Mouse (Mus musculus): ENCODE measurements around the gene Cfap73. TPM values are rescaled to one million over a fixed set of nuclear protein-coding genes. Genes with fewer than 3 reads are reported as not detected.

The Cfap73 gene
- total and polyA plus RNA-seq, 3 experiments, result 0.25 TPM; not detected in 2

DNA sequence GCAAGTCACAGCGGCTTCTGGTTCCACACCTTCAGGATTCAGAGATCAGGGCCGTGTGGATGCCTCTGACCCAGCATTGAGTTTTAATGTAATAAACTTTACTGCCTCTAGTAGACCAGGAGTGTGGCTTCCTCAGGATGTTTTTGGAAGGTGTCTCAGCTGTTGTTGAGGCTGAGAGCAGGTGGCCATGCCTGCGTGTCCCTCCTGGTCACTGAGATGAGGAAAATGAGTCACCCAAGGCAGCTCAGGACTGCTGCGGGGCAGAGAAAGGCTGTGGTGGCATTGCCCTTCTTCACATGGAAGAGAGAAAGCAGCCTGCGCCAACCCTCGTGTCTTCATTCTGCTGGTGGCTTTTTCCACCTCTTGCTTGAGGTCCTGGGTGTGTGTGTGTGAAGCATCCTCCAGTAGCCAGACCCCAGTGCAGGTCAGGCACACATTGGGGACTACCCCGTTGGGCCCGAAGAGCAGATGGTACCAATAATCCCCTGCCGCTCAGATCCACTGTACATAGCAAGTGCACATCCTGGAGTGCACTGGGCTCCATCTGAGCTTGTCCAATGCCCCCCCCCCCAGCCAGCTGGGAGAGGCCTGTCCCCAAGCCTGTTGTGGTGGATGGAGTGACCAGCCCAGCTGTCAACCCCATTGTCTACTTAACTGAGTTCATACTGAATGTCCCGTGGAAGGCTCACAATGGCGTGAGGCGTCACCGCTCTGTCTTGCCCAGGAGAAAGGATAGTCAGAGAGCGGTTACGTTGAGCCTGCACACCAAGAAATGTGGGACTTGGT, 6.3 kb downstream of the Cfap73 start:
- no peak overlapping the region for H3K27ac ChIP-seq (ENCODE audit: control insufficient read depth, low read depth, low read length)
- no peaks in the 10 kb centered on the region for H3K27me3 ChIP-seq (ENCODE audit: control insufficient read depth in 1 of 2, insufficient read depth in 2 of 2, low read length in 2 of 2)
- H3K9me3 ChIP-seq (replicated peaks; ENCODE audit: insufficient read depth, low read length), result no peaks in the 10 kb centered on the region
- H3K4me3 ChIP-seq (ENCODE audit: control insufficient read depth in 1 of 2, insufficient read depth in 1 of 2, low read depth in 2 of 2, low read length in 2 of 2), result no peak overlapping the region
- peaks cover 0 to 11% of the 10 kb centered on the region in 2 experiments; a peak in 2 of 4 replicates for H3K4me1 ChIP-seq (ENCODE audit: control insufficient read depth in 1 of 2, insufficient read depth in 2 of 2, low read length in 2 of 2)
- TF ChIP-seq SIN3A (IDR thresholded peaks at IDR 0.05; ENCODE audit: low read length) (no peak), E2F4 (IDR thresholded peaks at IDR 0.05; ENCODE audit: borderline replicate concordance, low read depth, low read length) (no peak), GABPA (IDR thresholded peaks at IDR 0.05; ENCODE audit: low read depth, low read length) (no peak), POLR2AphosphoS5 (IDR thresholded peaks at IDR 0.05; ENCODE audit: borderline replicate concordance, low read depth, low read length) (no peak)
- H3K9ac ChIP-seq (ENCODE audit: control insufficient read depth, low read depth, low read length, poor library complexity, severe bottlenecking), result no peak overlapping the region
- no peak for DNase-seq (ENCODE audit: low read depth, low spot score)
- H3K36me3 ChIP-seq (ENCODE audit: control insufficient read depth in 1 of 2, insufficient read depth in 2 of 2, low read length in 2 of 2), result peaks cover 3 to 8% of the 10 kb centered on the region in 2 experiments
- H3K79me2 ChIP-seq (ENCODE audit: control insufficient read depth, insufficient read depth, low read length, poor library complexity), result no peaks in the 10 kb centered on the region

DNA sequence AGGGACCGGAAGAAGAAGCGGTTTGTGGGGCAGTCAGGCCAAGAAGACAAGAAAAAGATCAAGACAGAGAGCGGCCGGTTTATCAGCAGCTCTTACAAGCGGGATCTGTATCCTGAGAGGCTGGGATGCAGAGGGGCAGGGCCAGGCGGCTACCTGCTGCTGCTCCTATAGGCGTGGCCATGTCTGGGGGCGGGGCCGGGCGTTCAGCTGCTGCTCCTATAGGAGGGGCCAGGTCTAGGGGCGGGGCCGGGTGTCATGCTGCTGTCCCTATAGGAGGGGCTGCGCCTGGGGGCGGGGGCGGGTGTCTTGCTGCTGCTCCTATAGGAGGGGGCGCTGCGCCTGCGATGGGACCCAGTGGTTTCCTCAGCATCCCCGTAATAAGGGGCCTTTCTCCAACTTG, 7.6 kb downstream of the Cfap73 start:
- peak; percentile 65 for DNase-seq (ENCODE audit: low read depth, low spot score)
- Histone ChIP-seq H3K79me2 (ENCODE audit: control insufficient read depth, insufficient read depth, low read length, poor library complexity) (no peaks in the 10 kb centered on the region), H3K4me3 (ENCODE audit: control insufficient read depth in 1 of 2, insufficient read depth in 1 of 2, low read depth in 2 of 2, low read length in 2 of 2) (no peak overlapping the region), H3K9me3 (replicated peaks; ENCODE audit: insufficient read depth, low read length) (no peaks in the 10 kb centered on the region), H3K36me3 (ENCODE audit: control insufficient read depth in 1 of 2, insufficient read depth in 2 of 2, low read length in 2 of 2) (peaks cover 6 to 8% of the 10 kb centered on the region in 2 experiments), H3K9ac (ENCODE audit: control insufficient read depth, low read depth, low read length, poor library complexity, severe bottlenecking) (no peak overlapping the region), H3K4me1 (ENCODE audit: control insufficient read depth in 1 of 2, insufficient read depth in 2 of 2, low read length in 2 of 2) (peaks cover 0 to 11% of the 10 kb centered on the region in 2 experiments; a peak in 2 of 4 replicates), H3K27ac (ENCODE audit: control insufficient read depth, low read depth, low read length) (no peak overlapping the region), H3K27me3 (ENCODE audit: control insufficient read depth in 1 of 2, insufficient read depth in 2 of 2, low read length in 2 of 2) (no peaks in the 10 kb centered on the region)
- TF ChIP-seq TAL1 (IDR thresholded peaks at IDR 0.05; ENCODE audit: low read length), result no peak
- no peak for TF ChIP-seq UBTF (IDR thresholded peaks at IDR 0.05; ENCODE audit: borderline replicate concordance, insufficient read depth, low read depth, low read length)
- no peak for TF ChIP-seq MAX (IDR thresholded peaks at IDR 0.05; ENCODE audit: low read length)
- no peak for TF ChIP-seq JUND (IDR thresholded peaks at IDR 0.05; ENCODE audit: low read depth, low read length)
- no peak for TF ChIP-seq CTCF (IDR thresholded peaks at IDR 0.05 in 2 of 3, conservative IDR thresholded peaks at IDR 0.05 in 1 of 3; ENCODE audit: control insufficient read depth in 1 of 3, insufficient read depth in 1 of 3, low read depth in 2 of 3, low read length in 3 of 3, poor library complexity in 1 of 3, severe bottlenecking in 1 of 3)
- no peak for TF ChIP-seq GATA1 (IDR thresholded peaks at IDR 0.05; ENCODE audit: low read depth, low read length)
- no peak for TF ChIP-seq HCFC1 (IDR thresholded peaks at IDR 0.05; ENCODE audit: low read depth, low read length)
- TF ChIP-seq MYC (IDR thresholded peaks at IDR 0.05; ENCODE audit: low read depth, low read length), result no peak
- no peak for TF ChIP-seq POLR2A (IDR thresholded peaks at IDR 0.05; ENCODE audit: control insufficient read depth in 1 of 2, insufficient read depth in 1 of 2, low read depth in 1 of 2, low read length in 2 of 2, poor library complexity in 1 of 2)
- no peak for TF ChIP-seq E2F4 (IDR thresholded peaks at IDR 0.05; ENCODE audit: borderline replicate concordance, low read depth, low read length)
- no peak for TF ChIP-seq KAT2A (conservative IDR thresholded peaks at IDR 0.05; ENCODE audit: low read depth, low read length)

Measured in MEL (cell line).